Mouse (Mus musculus): ENCODE measurements around the gene Rbbp8nl. TPM values are rescaled to one million over a fixed set of nuclear protein-coding genes. Genes with fewer than 3 reads are reported as not detected.
"Not testable (repeated sequence)": the region's sequence is repeated elsewhere in the genome, so short reads cannot be mapped to it uniquely, and the experiment has no call there.

The Rbbp8nl gene
- total RNA-seq, 2 experiments from 2014 or later: not detected

DNA sequence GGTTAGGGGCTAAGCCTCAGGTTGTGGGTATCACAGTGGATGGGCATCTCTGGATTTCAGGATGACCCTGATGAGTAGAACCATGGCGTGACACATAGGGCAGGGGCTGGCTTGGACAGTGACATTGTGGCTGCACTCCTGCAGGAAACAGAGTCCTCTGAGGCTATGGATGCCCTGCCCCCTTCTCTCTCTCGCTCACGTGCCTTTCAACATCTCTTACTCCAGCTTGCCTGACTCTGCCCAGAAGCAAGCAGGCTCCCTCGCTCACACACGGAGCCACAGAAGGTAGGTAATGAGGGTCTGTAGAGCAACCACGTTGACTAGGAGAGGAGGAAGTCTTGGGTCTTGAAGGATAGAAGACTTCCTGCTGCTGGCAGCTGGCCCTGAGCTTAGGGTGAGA is 824 bp upstream of the Rbbp8nl start:
- no peak for DNase-seq (ENCODE audit: extremely low spot score in 1 of 2, low spot score in 1 of 2)

DNA sequence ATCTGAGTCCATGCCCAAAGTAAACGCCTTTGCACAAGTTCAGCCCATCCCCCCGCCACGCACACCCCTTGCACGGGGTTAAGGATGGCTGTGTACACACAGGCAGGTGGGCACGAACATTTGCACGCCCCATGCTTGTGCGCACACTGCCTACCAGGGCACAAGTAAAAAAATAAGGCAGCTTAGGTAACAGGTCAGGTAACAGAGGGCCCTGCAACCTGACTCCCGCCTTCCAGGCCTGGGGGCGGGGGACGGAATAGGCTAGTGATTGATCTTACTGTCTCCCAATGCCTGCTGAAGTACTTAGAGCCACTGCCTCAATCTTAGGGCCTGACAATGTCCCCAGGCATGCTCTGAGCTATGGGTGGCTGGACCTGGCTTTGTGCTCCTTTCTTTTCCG is 713 bp downstream of the Rbbp8nl start:
- DNase-seq (ENCODE audit: extremely low spot score in 1 of 2, low spot score in 1 of 2): no peak

DNA sequence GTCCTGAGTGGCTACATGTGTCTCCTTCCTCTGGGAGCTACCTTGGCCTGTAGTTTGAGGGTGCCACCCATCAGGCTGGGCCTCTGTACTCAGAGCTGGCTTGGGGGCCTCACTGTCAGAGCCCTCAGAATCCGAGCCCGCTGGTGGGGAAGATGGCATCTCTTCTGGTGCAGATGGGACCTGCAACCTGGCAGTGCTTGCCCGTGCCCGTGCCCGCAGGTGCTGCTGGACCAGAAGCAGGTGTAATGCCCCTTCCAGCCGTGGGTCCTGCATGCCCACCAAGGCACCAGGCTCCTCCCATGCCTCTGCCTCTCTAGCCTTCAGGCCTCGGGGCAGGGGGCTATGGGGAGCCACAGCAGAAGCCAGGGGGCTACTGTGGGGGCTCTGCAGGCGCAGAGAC is 10.4 kb downstream of the Rbbp8nl start:
- no peak for DNase-seq (ENCODE audit: extremely low spot score in 1 of 2, low spot score in 1 of 2)

DNA sequence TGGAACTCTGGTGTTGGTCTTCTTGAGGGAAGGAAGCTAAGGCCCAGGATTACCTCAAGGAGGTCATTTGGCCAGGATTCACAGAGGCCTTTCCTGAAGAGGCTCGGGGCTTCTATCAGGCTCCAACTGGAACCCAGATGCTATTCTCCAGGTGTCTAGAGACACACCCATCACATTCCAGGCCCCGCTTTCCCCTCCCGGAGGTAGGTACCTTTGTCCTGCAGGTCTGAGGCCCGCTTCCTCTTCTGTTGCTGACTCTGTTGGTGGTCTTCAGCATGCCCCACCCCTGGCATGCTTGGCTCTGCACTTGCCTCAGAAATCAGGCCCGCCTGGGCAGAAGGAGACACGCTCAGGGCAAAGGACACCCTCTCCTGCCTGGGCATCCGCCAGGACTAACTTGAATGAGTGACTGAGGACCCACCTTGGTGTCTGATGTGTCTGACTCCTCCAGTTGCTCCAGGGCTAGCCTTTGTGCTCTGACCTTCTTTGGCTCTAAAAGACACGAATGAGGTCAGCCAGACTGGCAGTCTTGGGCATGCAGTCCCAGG is 11.8 kb downstream of the Rbbp8nl start:
- DNase-seq (ENCODE audit: extremely low spot score in 1 of 2, low spot score in 1 of 2): no peak

DNA sequence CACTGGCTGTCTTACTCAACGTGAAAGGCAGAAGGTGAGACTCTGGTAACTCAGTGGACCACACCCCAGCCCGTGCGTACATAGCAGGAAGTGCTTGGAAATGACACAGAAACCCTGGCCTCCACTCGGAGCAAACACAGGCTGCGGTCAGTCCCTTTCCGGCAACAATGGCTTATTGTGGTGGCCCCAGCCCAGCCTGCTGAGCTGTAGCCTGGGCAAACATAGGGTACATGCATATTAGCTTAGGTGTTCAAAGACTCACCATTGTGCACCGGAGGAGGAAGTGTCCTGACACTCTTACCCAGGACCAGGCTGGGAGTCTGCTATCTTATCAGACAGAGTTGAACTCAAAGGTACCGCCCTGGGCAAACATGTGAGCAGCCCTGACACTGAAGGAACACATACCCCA is 12.8 kb downstream of the Rbbp8nl start:
- no peak for DNase-seq (ENCODE audit: extremely low spot score in 1 of 2, low spot score in 1 of 2)

DNA sequence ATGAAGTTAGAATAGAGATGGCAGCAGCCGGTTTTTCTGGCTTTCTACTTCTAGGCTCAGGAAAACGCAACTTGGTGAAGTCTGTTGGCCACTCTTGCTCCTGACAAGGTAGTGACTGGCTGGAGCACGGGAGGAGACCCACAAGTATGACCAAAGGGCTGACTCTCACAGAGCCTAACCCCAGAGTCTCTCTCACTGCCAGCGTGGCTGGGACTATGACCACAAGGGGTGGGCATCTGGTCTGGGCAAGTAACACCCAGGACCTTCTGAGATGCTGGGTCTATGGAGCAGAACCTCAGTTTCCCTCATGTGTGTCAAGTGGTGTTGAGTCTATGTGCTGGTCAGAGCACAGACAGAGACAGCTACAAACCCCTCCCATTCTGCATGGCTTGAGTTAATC is 13.3 kb downstream of the Rbbp8nl start:
- DNase-seq (ENCODE audit: extremely low spot score in 1 of 2, low spot score in 1 of 2): no peak

DNA sequence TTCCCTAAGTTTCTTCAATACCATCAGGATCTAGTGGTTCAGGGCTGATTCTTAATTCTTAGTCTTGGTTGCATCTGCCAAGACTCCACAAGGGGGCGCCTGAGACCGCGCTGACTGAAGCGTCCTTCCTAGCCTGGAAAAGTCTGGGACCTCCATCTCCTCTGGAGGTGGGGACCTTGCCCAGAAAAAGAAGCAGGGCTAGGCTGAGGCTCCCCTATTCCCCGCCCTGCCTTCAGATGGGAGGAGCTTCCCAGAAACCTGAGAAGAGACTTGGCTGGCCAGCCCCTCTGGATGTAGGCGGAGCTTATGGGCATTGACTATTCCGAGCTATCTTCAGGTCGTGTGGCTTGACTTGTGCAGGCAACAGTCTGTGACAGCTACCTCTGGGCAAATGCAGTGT is 13.8 kb downstream of the Rbbp8nl start:
- DNase-seq (ENCODE audit: extremely low spot score in 1 of 2, low spot score in 1 of 2): peak; percentile 75 to 90

DNA sequence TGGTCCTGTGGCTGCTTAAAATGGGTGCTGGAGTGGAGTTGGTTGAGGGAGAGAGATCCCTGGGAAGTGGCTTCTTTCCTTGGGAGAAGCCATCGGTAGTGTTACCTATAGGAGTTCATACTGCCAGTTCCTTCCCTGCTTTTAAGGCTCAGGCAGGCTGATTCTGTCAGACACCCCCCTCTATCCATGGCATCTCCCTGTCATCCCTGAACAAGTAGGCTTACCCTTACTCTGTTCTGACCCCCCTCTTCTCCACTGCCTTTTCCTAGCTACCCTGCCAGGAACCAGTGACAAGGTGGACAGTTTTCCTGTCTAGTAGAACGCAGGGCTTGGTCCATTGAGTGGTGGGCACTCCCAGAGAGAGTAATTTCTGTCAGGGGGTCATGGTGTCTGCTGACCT is 15.2 kb downstream of the Rbbp8nl start:
- no peak for DNase-seq (ENCODE audit: extremely low spot score in 1 of 2, low spot score in 1 of 2)

DNA sequence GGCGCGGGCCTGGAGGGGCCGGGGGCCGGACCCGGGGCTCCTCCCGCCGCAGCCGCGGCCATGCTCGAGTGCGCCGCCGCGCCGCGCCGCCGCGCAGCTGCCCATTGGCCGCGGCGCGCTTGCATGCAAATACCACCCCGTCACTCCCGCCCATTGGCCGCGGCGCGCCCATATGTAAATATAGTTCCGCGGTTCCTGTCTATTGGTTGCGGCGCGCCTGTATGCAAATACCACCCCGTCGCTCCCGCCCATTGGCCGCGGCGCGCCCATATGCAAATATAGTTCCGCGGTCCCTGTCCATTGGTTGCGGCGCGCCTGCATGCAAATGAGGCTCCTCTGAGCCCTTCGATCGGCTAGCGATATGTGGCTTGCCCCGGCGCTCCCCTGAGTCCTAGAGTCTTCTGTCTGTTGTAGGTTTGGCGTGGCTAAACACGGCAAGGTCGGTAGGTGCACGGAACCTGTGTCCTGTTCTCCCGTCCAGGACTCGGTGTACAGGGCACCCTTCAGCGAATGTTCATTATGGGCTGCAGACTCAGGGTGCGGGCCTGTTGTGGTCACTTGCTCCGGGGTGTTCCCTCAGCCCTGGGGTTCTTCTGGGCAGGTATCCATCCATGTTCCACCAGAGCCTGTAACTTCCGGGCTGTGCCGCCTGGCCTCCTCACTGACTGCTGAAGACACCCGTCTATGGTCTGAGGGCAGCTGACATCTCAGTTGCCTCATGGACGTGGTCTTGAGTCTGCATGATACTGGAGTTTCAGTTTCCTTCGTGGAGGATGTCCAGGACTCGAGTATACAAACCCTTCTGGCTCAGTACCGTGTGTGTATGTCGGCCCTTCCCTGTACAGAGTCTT is 16.1 kb downstream of the Rbbp8nl start, which contains the start of gene Cables2:
Gene Cables2, minus strand, starts transcription at position 103 of the 851 bp plus-strand sequence.
- peak; percentile 72 to 77 for DNase-seq (ENCODE audit: extremely low spot score in 1 of 2, low spot score in 1 of 2)

DNA sequence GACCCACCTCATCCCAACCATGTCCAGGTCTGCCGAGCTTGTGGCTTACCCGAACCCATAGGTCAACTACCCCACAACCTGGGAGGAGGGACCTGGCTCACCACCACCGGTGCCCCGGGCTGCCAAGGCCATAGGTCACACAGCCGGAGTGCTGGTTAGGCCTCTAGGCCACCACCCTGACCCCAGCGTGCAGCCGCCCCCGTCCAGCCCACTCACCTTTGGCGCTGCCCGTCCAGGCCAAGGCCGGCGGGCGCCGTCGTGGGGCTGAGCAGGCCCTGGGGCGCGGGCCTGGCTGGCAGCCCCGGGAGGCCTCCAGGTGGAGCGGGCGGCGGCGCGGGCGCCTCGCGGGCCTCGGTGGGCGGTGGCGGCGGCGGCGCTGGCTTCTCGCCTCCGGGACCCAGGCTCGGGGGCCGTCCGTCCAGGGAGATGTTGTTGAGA is 16.8 kb downstream of the Rbbp8nl start:
- peak in 1 of 2 experiments; percentile 27 for DNase-seq (ENCODE audit: extremely low spot score in 1 of 2, low spot score in 1 of 2)

DNA sequence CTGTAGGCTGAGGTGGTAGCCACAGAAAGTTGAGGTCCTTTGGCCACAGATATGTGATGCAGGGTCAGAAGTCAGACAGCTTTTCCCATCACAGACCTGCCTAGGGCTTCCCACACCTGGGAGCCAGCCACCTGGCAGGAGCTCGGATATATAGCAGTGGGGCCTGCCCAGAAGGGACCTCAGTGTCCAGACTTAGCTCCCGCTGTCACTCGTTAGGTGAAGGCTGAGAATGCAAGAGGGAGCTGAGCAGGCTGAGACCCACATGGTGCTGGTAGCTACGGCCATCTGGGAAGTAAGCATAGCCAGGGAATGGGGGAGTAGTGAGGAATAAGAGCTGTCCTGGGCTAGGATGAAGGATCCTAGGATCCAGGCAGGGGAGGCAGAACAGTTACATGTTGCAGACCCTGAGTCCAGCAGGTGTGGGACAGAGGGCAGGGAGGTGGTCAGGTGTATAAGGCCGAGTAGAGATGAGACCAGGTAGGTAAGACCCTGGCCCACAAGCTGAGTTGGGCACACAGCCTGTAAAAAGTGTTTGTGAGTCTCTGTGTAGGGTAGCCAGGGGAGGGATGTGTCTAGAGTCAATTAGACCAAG is 17.8 kb downstream of the Rbbp8nl start:
- DNase-seq (ENCODE audit: extremely low spot score in 1 of 2, low spot score in 1 of 2): no peak

DNA sequence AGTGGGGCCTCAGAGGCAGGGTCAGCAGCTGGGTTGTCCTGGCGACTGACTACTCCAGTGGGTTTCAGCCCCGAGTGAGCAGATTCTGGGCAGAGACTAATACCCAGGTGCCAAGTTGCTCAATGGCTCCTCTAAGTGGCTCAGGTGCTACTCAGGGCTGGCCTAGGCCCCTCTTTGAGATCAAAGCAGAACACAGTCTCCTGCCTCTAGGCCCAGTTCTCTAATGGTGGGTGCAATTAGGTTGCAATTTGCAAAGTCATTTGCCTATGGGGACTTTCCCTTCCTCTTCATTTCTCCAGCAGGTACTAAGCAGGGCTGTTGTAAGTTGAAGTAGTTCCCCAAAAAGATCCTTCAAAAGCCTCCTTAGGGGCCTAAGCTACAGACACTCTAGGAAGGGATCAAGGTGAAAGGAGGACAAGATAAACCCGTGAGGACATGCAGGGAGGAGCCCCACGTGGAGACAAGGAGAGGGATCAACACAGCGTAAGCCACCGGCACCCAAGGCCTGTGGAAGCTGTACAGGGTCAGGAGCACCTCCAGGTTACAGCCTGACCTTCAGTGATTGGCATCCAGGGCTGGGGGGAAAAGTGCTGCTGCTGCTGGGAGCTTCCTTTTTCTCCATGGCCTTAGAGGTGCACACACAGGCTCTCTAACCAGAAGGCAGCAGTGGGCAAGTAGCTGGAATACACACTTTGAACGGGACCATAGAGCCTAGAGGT is 19.0 kb downstream of the Rbbp8nl start:
- DNase-seq (ENCODE audit: extremely low spot score in 1 of 2, low spot score in 1 of 2): no peak

DNA sequence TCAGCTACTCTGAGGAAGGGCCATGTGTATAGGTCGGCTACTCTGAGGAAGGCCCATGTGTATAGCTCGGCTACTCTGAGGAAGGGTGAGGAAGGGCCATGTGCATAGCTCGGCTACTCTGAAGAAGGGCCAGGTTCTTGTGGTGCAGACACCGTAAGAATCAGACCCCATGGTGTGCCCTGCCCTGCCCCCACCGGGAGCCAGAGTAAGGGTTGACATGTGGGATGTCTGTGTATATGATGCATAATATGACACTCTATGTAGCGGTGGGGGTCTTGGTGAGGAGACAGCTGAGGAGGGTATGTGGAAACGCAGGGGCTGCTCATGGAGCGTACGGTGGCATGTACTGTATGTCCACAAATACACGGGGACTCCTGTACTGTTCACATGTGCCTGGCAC is 20.4 kb downstream of the Rbbp8nl start:
- DNase-seq (ENCODE audit: extremely low spot score in 1 of 2, low spot score in 1 of 2): no peak

DNA sequence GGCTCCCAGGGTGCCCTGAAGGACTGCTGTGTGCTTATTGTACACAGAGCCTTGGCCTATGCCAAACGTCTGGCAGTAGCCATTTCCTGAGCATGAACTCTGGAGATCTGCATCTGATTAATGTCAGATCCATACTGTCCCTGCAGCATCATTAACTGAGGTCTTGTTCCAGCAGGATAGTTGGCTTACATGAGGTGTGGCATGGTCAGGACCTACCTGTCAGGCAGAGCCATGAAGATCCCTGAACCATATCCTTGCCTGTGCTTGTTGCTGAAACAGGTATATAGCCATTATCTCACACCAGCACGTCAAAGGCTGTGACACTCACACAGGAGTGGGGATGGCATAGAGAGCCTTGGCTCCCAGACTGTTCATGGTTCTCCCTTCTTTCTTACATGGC is 21.7 kb downstream of the Rbbp8nl start:
- DNase-seq (ENCODE audit: extremely low spot score in 1 of 2, low spot score in 1 of 2): no peak

DNA sequence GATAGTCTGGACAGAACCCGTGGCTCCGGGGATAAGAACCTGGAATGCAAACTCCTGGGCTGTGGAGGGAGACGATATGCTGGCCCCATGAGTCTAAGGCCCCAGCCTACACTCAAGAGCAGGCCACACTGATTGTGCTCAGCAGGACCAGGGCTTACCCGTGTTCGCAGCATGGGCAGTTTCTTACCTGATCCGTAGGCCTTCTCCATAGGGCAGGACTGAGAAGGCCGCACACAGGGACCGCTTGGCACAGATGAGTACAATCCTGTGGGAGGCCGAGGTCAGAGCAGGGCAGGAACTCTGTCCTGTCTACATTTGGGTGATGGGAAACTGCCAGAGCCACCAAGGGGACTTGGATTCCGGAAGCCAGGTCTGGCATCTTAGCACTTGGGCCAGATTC is 26.8 kb downstream of the Rbbp8nl start:
- no peak for DNase-seq (ENCODE audit: extremely low spot score in 1 of 2, low spot score in 1 of 2)

DNA sequence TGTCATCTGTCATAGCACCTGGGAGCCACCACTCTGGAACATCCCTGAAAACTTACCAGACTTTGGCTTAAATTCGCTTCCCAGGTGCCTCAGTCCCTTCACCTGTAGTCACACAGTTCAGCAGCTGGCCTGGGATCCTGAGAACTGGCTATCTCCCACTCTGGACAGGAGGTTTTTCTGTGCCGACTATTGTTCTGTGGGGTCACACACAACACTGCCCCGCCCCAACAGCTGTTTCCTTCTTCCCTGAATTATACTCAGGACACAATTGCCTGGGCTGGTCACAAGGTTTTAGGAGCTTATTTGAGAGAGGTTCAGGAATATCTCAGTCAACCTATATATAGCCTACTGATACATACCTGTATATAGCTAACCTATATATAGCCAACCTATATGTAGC is 27.2 kb downstream of the Rbbp8nl start:
- DNase-seq (ENCODE audit: extremely low spot score in 1 of 2, low spot score in 1 of 2): no peak

DNA sequence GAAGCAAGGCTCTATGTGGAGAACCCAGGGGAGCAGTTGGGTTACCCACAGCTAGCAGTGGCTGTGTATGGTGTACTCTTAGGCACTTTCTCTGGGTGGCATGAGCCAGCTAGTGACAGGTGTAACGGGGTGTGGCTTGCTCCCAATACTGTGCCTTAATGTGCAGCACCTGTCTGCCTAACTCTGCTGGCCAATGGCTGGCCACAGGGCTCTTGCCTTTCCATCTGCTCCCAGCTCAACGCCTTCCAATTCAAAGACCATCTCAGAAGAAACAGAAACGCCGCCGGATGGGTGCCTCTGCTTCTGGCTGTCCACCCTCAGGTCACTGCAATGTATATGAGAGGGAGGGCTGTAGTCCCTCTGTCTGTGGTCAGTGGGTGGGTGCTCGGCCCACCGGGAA is 27.8 kb downstream of the Rbbp8nl start:
- DNase-seq (ENCODE audit: extremely low spot score in 1 of 2, low spot score in 1 of 2): no peak

DNA sequence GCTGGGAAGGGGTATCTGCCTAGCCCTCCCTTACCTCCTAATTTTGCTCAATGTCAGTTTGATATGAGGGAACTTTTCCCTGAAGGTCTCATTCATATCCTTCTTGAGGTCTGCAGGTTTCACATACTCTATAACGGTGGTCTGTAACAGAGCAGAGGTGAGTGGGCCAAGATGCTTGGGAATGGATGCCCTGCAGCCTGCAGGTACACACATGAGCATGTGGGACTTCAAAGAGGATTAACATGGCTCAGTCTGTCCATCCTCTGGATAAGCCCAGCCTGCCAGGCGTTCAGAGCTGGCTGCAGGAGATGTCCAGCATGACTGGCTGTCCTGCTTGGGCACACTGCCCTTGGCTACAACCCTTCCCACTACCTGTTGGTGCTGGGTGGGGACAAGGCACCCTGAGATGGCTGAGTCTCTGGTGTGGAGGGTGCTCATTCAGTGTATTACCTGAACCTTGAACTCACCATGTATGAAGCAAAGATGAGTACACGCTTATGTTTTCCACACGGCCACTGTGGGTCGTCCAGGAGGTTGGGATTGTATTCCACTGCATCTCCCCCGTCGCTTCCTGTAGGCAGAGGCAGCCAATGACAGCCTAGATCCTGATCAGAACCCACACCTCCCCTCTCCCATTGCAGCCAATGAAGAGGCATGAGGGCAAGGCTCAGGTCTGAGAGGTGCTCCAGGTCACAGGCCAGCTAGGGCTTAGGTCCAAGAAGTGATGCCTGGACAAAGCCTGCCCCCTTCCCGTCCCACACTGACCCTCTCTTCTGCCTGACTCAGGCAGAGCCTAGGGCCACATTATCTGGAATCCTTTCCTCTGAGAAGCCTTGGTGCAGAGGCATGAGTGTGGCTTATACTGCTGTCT is 28.8 kb downstream of the Rbbp8nl start:
- DNase-seq (ENCODE audit: extremely low spot score in 1 of 2, low spot score in 1 of 2): no peak

DNA sequence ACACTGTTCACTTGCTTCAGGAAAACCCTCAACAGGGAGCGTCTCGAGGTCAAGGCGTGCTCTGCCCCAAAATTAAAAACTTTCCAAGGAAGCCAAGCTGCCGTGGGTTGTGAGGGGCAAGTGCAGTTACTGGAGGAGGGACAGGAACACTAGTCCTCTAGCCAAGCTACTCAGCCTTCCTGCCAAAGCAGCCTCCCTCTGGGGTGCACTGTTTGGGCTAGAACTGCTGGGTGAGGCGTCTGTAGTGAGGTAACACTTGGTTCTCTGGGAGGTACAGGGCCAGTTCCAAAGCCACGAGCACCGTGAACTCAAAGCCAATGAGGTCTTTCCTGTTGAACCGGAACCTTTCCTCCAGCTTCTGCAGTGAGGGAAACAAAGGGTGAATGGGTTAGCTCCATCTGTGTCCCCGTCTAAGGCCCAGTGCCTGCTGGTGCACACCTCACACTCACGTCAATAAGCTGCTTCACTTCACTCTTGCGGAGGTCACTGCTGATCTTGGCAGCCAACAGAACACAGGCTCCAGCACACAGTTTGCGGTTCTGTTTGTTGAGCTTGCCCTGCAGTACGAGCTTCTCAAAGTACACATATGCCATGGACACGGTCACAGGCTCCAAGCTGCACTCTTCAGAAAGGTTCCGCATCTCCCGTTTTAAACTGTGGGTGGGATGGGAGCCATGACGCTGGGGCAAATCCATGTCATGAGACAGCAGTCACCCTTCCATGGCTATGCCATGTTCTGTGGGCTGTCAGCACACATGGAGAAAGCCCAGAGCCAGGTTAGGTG is 29.7 kb downstream of the Rbbp8nl start:
- DNase-seq (ENCODE audit: extremely low spot score in 1 of 2, low spot score in 1 of 2): not testable (repeated sequence)
